Mouse (Mus musculus): Measurements from ENCODE around the gene Parvb.

The Parvb gene

DNA sequence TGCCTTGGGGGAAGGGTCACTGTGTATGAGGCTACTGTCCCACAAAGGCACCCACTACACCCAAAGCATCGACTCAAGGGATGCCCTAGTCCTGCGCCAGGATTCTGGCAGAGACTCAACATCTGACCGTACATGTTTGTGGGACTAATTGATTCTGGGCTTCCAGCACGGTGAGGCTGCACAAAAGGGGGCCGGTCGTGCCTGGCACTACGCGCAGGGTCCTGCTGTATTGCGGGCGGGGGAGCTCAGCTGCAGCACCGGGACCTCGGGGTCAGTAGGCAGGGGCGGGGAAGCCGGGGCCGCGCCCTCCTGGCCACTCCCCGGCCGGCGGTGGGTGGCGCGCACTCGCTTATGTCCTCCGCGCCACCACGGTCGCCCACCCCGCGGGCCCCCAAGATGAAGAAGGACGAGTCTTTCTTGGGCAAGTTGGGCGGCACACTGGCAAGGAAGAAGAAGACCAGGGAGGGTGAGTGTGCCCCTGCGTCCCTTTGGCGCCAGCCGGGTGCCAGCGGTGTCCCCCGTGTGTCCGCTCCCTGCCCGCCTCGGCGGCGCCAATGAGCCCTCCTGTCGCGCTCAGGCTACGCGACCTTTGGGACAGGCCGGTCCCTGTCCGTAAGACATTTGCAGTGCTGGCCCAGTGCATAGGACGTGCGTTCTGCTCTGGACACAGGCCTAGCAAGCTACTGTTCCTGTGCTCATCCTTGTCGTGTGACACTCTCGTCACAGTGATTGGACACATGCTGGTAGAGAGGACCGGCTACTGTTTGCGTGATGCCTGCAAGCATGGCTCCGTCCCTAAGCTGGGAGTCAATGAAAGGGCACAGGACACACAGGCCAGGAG is at the start of gene Parvb:
TSS of gene Parvb (plus strand) at position 323 of the 841 bp plus-strand sequence.
- DNase-seq (ENCODE audit: low read depth, low spot score): peak; percentile 48

- DNase-seq (ENCODE audit: low read depth, low spot score): peak; percentile 85
These were observed 47.9 kb upstream of the Parvb start for GRCm38 (mm10) chr15:84183967-84184366.

- peak; percentile 85 for DNase-seq (ENCODE audit: low read depth, low spot score)
These were observed 45.6 kb upstream of the Parvb start for GRCm38 (mm10) chr15:84186196-84186595.

GRCm38 (mm10) chr15:84188887-84189530 is 42.8 kb upstream of the Parvb start:
- DNase-seq (ENCODE audit: low read depth, low spot score): no peak

- DNase-seq (ENCODE audit: low read depth, low spot score): peak; percentile 87
These were observed 42.0 kb upstream of the Parvb start for GRCm38 (mm10) chr15:84189881-84190280.

GRCm38 (mm10) chr15:84191724-84192057 is 40.2 kb upstream of the Parvb start:
- DNase-seq (ENCODE audit: low read depth, low spot score): no peak

GRCm38 (mm10) chr15:84192058-84192791 is 39.6 kb upstream of the Parvb start, which contains the start of gene Samm50:
Gene Samm50, plus strand, starts transcription at chr15:84192241.
- peak; percentile 98 for DNase-seq (ENCODE audit: low read depth, low spot score)

GRCm38 (mm10) chr15:84196486-84197165 is 35.2 kb upstream of the Parvb start:
- DNase-seq (ENCODE audit: low read depth, low spot score): no peak

- DNase-seq (ENCODE audit: low read depth, low spot score): no peak
These were observed 24.5 kb upstream of the Parvb start for GRCm38 (mm10) chr15:84207327-84207726.

DNA sequence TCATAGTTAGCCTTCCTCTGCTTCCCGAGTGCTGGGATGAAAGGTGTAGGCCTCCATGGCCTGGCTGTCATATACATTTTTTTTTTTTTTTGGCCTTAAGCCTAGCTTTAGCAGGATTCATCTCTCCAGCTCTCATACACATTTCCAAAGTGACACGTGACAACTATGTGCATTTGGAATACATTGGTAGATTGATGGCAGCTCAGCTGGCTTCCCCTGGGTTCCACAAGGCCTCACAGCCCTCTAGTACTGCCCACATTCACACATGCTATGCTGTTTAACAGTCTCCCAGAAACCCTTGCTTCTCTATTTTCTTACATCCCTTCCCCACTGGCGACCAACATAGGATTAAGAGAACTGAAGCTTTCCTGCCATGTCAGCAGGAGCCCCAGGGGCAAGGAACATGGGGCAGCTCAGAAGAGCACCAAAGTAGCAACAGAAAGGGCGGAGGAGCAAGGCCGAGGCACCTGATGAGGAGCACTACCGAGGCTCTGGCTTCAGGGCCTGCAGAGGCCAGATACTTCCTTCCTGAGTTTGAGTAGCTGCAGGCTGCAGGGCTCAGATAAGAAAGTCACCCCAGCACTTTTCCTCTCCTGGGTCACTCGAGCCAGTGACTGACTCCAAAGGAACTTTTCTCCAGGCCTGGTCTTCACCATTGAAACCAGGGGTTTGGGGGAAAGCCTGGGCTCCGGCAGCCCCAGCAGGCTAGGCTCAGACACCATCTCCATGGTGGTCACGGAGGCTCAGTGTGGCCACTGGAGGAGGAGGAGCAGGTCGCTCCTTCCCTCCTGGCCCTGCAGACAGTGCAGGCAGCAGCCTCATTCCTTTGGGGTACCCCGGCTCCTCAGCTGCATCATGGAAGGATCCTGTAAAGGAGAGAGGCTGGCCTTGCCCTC is 22.1 kb upstream of the Parvb start:
- no peak for DNase-seq (ENCODE audit: low read depth, low spot score)

DNA sequence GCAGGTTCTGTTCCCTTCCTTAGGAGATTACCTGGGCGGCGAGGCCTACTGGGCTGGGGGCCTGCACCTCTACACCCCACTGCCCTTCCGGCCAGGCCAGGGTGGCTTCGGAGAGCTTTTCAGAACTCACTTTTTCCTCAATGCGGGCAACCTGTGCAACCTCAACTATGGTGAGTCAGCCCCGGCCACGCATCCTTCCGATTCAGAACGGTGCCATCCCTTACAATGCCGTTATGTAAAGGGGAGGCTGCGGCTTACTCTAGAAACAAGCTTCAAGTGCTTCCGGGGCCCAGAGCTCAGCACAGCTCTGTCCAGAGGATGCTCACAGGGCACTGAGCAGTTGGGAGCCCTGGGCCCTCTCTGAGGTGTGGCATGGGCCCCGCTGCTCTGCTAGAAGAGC is 21.4 kb upstream of the Parvb start:
- DNase-seq (ENCODE audit: low read depth, low spot score): no peak

- no peak for DNase-seq (ENCODE audit: low read depth, low spot score)
These were observed 20.9 kb upstream of the Parvb start for GRCm38 (mm10) chr15:84210941-84211340.

DNA sequence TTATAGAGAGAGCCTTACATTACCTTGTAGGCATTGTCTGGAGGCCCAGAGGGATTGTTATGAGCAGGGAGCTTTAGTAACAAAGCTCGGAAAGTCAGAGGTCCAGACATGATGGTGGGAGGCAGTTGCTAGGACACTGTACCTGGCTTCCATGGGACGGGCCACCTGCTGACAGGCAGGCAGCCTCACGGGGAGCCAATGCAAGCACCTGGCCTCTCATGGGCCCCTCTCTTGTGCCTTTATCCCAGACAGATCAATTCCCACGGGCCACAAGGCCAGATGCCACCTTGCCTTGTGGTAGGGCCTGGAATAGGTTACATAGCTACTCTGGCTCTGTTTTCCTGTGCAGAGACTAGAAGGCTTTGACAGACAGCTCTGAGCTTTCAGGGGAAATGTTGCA is 20.3 kb upstream of the Parvb start:
- DNase-seq (ENCODE audit: low read depth, low spot score): no peak

- peak; percentile 90 for DNase-seq (ENCODE audit: low read depth, low spot score)
These were observed 19.6 kb upstream of the Parvb start for GRCm38 (mm10) chr15:84212031-84212755.

DNA sequence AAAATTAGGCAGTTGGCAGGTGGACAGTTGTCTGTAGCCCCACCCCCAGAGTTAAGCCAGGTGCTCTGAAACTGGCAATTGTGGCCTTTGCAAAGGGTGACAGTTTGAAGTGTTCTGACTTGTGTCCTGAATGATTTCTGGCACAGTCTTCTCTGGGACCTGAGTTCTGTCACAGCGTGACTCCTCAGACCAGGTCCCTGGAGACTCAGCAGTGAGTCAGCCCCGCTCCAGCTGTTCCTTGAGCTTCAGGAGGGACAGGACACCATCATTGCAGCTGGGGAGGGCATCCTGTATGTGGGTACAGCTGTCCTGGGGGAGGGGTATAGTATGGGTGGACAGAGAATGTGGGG is 19.1 kb upstream of the Parvb start:
- DNase-seq (ENCODE audit: low read depth, low spot score): no peak

DNA sequence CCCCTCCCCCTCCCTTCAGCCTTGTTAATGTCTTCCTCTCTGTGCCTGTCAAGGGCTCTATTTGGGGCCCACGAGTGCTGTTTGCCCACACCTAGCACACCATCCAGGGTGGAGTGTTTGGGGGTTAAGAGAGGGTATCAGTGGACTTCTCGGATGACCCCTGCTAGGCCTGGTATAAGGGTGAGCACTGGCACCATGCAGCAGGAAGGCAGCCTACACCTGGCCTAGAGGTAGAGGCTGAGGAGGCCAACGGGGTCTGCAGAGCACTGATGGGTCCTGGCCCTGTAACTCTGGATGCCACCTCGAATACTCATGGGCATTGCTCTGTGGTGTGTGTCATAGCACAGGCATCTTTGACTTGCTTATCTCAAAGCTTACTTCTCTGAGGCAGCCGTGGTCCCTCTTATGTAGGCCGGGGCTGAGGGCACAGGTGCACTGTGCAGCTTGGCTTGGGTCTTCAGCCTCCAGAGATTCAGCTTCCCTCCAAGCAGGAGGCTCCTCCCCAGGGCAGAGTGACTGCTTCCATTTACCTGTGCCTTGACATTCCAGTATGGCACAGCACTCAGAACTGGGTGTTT is 18.6 kb upstream of the Parvb start:
- no peak for DNase-seq (ENCODE audit: low read depth, low spot score)

GRCm38 (mm10) chr15:84214476-84214875 is 17.4 kb upstream of the Parvb start:
- DNase-seq (ENCODE audit: low read depth, low spot score): no peak

- peak; percentile 68 for DNase-seq (ENCODE audit: low read depth, low spot score)
These were observed 16.6 kb upstream of the Parvb start for GRCm38 (mm10) chr15:84215273-84215672.

GRCm38 (mm10) chr15:84216026-84216425 is 15.8 kb upstream of the Parvb start:
- DNase-seq (ENCODE audit: low read depth, low spot score): no peak
